Mouse (Mus musculus): ENCODE data around the gene Foxp1. TPM values are rescaled to one million over a fixed set of nuclear protein-coding genes. Genes with fewer than 3 reads are reported as not detected.
A peak's percentile ranks its signal among the peaks of the same experiment; 100 is the strongest.

Foxp1 gene
- polyA plus RNA-seq, 1 experiment from 2014 or later, result 77.4 TPM

GRCm38 (mm10) chr6:99538194-99538941 is 15.8 kb upstream of the Foxp1 start:
- H3K4me1 ChIP-seq (replicated peaks), result no peaks in the 10 kb centered on the region; the same call in 1 of the 2 replicates
- no peak for ATAC-seq (ENCODE audit: insufficient number of reproducible peaks, insufficient read depth, low FRiP score, low TSS enrichment, low read depth)
- 76% methylated on average over 17 of the region's 17 CpGs for WGBS

GRCm38 (mm10) chr6:99534211-99534745 is 11.8 kb upstream of the Foxp1 start:
- H3K9me3 ChIP-seq, result no peaks in the 10 kb centered on the region
- WGBS, result 56% methylated on average over 5 of the region's 5 CpGs
- no peaks in the 10 kb centered on the region for H3K36me3 ChIP-seq
- H3K4me2 ChIP-seq, result no peak overlapping the region
- H3K9ac ChIP-seq (replicated peaks), result no peak overlapping the region
- no peaks in the 10 kb centered on the region for H3K27me3 ChIP-seq
- no peak overlapping the region for H3K4me3 ChIP-seq (replicated peaks)
- no peak overlapping the region for H3K27ac ChIP-seq
- peaks cover 3% of the 10 kb centered on the region; the same call in 1 of the 2 replicates for H3K4me1 ChIP-seq (replicated peaks)
- ATAC-seq (ENCODE audit: insufficient number of reproducible peaks, insufficient read depth, low FRiP score, low TSS enrichment, low read depth), result no peak

More at GRCm38 (mm10) chr6:99538194-99538941, 15.8 kb upstream of the Foxp1 start:
- Histone ChIP-seq H3K9me3 (no peaks in the 10 kb centered on the region), H3K4me3 (replicated peaks) (no peak overlapping the region), H3K27me3 (no peaks in the 10 kb centered on the region), H3K27ac (no peak overlapping the region), H3K4me2 (no peak overlapping the region), H3K9ac (replicated peaks) (no peak overlapping the region), H3K36me3 (no peaks in the 10 kb centered on the region)

DNA sequence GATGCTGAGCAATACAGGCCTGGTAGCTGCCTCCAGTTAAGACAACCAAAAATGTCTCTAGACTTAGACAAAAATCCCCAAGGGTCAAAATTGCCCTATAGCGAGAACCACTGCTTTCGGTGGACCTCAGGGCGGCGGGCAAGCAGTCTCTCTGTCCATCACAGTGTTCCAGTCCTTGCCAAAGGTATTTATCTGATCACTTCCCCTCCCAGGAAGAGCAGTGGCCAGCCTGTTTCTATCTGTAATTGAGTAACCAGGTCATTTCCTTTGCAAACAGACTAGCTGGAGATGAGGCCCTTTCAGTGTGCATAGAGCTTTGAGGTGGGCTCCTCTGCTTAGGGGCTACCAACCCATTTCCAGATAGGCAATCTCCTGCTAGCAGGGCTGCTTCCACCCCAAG is 9.9 kb upstream of the Foxp1 start:
- 92% methylated on average over 4 of the region's 4 CpGs for WGBS
- H3K9ac ChIP-seq (replicated peaks), result no peak overlapping the region
- H3K9me3 ChIP-seq, result peaks cover 2% of the 10 kb centered on the region; the same call in 1 of the 2 replicates
- H3K4me3 ChIP-seq (replicated peaks), result no peak overlapping the region
- no peaks in the 10 kb centered on the region for H3K27me3 ChIP-seq
- no peak overlapping the region for H3K27ac ChIP-seq
- H3K4me2 ChIP-seq, result no peak overlapping the region
- ATAC-seq (ENCODE audit: insufficient number of reproducible peaks, insufficient read depth, low FRiP score, low TSS enrichment, low read depth), result no peak
- H3K36me3 ChIP-seq, result peaks cover 3% of the 10 kb centered on the region; the same call in 1 of the 2 replicates
- H3K4me1 ChIP-seq (replicated peaks), result peaks cover 3% of the 10 kb centered on the region; the same call in 1 of the 2 replicates

GRCm38 (mm10) chr6:99528972-99529371 is 6.5 kb upstream of the Foxp1 start:
- WGBS, result 76% methylated on average over 2 of the region's 2 CpGs
- no peak for ATAC-seq (ENCODE audit: insufficient number of reproducible peaks, insufficient read depth, low FRiP score, low TSS enrichment, low read depth)
- no peak overlapping the region for H3K4me2 ChIP-seq
- H3K4me3 ChIP-seq (replicated peaks), result no peak overlapping the region
- peaks cover 12% of the 10 kb centered on the region; the same call in 1 of the 2 replicates for H3K36me3 ChIP-seq
- H3K27me3 ChIP-seq, result no peaks in the 10 kb centered on the region; the same call in 1 of the 2 replicates
- H3K9me3 ChIP-seq, result peaks cover 6% of the 10 kb centered on the region; the same call in 1 of the 2 replicates
- H3K4me1 ChIP-seq (replicated peaks), result peaks cover 3% of the 10 kb centered on the region; the same call in 1 of the 2 replicates
- no peak overlapping the region for H3K27ac ChIP-seq
- H3K9ac ChIP-seq (replicated peaks), result no peak overlapping the region

- 90% methylated on average over 6 of the region's 6 CpGs for WGBS
- no peak for ATAC-seq (ENCODE audit: insufficient number of reproducible peaks, insufficient read depth, low FRiP score, low TSS enrichment, low read depth)
- H3K27me3 ChIP-seq, result no peaks in the 10 kb centered on the region; the same call in 1 of the 2 replicates
- H3K27ac ChIP-seq, result no peak overlapping the region
- no peak overlapping the region for H3K4me2 ChIP-seq
- H3K9ac ChIP-seq (replicated peaks), result no peak overlapping the region
- H3K4me3 ChIP-seq (replicated peaks), result no peak overlapping the region
- peaks cover under 1% of the 10 kb centered on the region; the same call in 1 of the 2 replicates for H3K4me1 ChIP-seq (replicated peaks)
- H3K36me3 ChIP-seq, result peaks cover 12% of the 10 kb centered on the region; the same call in 1 of the 2 replicates
- H3K9me3 ChIP-seq, result peaks cover 6% of the 10 kb centered on the region; the same call in 1 of the 2 replicates
These were observed 5.1 kb upstream of the Foxp1 start for GRCm38 (mm10) chr6:99527457-99528105.

- ATAC-seq (ENCODE audit: insufficient number of reproducible peaks, insufficient read depth, low FRiP score, low TSS enrichment, low read depth), result no peak
- Histone ChIP-seq H3K9me3 (peaks cover 6% of the 10 kb centered on the region; the same call in 1 of the 2 replicates), H3K27ac (no peak overlapping the region), H3K36me3 (peaks cover 12% of the 10 kb centered on the region; the same call in 1 of the 2 replicates), H3K27me3 (peaks cover under 1% of the 10 kb centered on the region; the same call in 1 of the 2 replicates), H3K4me2 (no peak overlapping the region), H3K9ac (replicated peaks) (no peak overlapping the region), H3K4me3 (replicated peaks) (no peak overlapping the region), H3K4me1 (replicated peaks) (no peaks in the 10 kb centered on the region; the same call in 1 of the 2 replicates)
- WGBS, result 49% methylated on average over 8 of the region's 8 CpGs
These were observed 2.8 kb upstream of the Foxp1 start for GRCm38 (mm10) chr6:99525351-99525750.

GRCm38 (mm10) chr6:99523679-99524370 is 1.3 kb upstream of the Foxp1 start:
- no peak for ATAC-seq (ENCODE audit: insufficient number of reproducible peaks, insufficient read depth, low FRiP score, low TSS enrichment, low read depth)
- Histone ChIP-seq H3K9ac (replicated peaks) (peak overlapping the region; percentile 90), H3K4me2 (peak overlapping the region; percentile 95), H3K4me1 (replicated peaks) (no peaks in the 10 kb centered on the region; the same call in 1 of the 2 replicates), H3K36me3 (peaks cover 12% of the 10 kb centered on the region; the same call in 1 of the 2 replicates), H3K9me3 (peaks cover 6% of the 10 kb centered on the region; the same call in 1 of the 2 replicates), H3K27me3 (peaks cover 6% of the 10 kb centered on the region; the same call in 1 of the 2 replicates), H3K4me3 (replicated peaks) (peak overlapping the region; percentile 75), H3K27ac (peak overlapping the region; percentile 98)
- WGBS, result 34% methylated on average over 10 of the region's 10 CpGs

GRCm38 (mm10) chr6:99523109-99523632 is 650 bp upstream of the Foxp1 start:
- Histone ChIP-seq H3K36me3 (peaks cover 12% of the 10 kb centered on the region; the same call in 1 of the 2 replicates), H3K9ac (replicated peaks) (peak overlapping the region; percentile 90), H3K4me1 (replicated peaks) (no peaks in the 10 kb centered on the region; the same call in 1 of the 2 replicates), H3K9me3 (peaks cover 6% of the 10 kb centered on the region; the same call in 1 of the 2 replicates), H3K27me3 (peaks cover 6% of the 10 kb centered on the region; the same call in 1 of the 2 replicates), H3K27ac (peak overlapping the region; percentile 98), H3K4me2 (peak overlapping the region; percentile 95), H3K4me3 (replicated peaks) (peak overlapping the region; percentile 75)
- peak; percentile 40 for ATAC-seq (ENCODE audit: insufficient number of reproducible peaks, insufficient read depth, low FRiP score, low TSS enrichment, low read depth)
- WGBS, result under 1% methylated on average over 22 of the region's 22 CpGs

- peak; percentile 30; the same call in 1 of the 2 replicates for ATAC-seq (ENCODE audit: insufficient number of reproducible peaks, insufficient read depth, low FRiP score, low TSS enrichment, low read depth)
- under 1% methylated on average over 64 of the region's 64 CpGs for WGBS
- H3K9me3 ChIP-seq, result no peaks in the 10 kb centered on the region; the same call in 1 of the 2 replicates
- H3K27ac ChIP-seq, result peak overlapping the region; percentile 98
- peak overlapping the region; percentile 95 for H3K4me2 ChIP-seq
- peaks cover 3% of the 10 kb centered on the region; the same call in 1 of the 2 replicates for H3K36me3 ChIP-seq
- peaks cover 4% of the 10 kb centered on the region for H3K4me1 ChIP-seq (replicated peaks)
- peak overlapping the region; percentile 75 for H3K4me3 ChIP-seq (replicated peaks)
- peaks cover 6% of the 10 kb centered on the region; the same call in 1 of the 2 replicates for H3K27me3 ChIP-seq
- H3K9ac ChIP-seq (replicated peaks), result peak overlapping the region; percentile 90
These were observed 721 bp downstream of the Foxp1 start for GRCm38 (mm10) chr6:99521641-99522358.

All from limb, embryonic 12.5 days (tissue).